Mouse (Mus musculus) monocyte, adult 2 months (primary cell): ENCODE results near the gene Rac1.
"Not testable (repeated sequence)": the region's sequence is repeated elsewhere in the genome, so short reads cannot be mapped to it uniquely, and the experiment has no call there.

ENCODE experiments used
- DNase-seq, 2 experiments: peaks; one replicate each; pipeline ENCODE4 v3.0.0; 2022; ENCODE audit warnings: low spot score in 2 of 2, low read depth in 1 of 2

Gene Rac1

DNA sequence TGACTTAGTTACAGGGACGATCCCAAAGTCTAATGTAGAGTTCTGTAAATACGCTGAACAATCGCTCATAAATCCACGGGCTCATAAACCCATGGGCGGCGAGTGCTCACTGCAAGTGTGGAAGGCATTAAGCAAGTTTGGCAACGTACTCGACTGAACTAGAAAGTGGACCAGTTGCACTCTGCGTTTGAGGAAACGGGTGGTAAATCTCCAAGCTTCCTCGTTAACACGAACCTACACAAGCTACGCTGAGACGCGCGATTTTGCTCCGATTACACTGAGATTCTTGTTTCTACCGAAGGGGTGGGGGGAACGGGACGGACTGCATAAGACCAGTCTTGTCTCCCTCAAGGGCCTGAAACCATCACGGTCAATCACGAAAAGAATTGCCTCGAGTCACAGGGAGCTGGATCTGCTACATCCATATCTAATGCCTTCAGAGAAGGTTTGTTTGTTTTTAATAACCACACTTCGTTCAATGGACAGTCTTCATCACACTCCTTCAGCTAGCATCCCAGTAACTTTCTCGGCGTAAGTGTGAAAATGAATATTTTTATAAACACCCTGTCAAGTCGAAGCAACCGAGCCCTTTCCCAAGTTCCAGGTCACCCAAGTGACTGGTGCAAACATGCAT, 1.0 kb downstream of the Rac1 start:
- DNase-seq = peak in 1 of 2 experiments; percentile 43

DNA sequence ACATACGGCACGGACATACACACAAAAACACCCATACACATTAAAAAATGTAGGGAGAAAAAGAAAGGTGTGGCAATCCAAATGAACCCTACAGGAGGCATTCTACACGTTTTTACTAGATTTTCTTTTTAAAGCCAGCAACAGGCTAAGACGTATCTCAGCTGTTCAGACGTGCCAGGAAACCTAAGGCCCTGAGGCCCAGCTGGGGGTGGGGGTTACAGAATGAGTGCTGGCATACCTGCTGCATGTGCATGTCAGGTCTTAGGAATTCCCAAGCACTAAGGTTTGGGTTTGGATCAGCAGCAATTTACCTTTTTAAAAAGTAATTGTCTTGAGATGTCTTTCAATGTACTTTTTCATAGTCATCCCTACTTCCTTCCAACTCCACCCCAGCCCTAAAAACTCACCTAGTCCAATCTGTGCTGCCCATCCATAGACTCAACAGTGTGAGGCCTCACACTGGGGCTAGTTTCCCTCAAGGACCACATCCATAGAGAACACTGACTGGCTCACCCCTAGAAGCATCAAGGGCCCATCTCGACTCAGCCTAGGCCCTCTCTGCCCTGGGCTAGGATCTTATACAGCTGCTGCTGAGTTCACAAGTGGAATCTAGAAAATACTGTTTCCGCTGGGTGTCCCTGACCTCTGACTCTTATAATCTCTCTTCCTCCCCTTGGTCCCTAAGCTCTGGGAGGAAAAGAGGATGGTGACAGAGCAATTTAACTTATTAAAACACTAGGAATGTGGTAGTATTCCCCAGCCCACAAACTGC, 2.2 kb downstream of the Rac1 start:
- no peak for DNase-seq

DNA sequence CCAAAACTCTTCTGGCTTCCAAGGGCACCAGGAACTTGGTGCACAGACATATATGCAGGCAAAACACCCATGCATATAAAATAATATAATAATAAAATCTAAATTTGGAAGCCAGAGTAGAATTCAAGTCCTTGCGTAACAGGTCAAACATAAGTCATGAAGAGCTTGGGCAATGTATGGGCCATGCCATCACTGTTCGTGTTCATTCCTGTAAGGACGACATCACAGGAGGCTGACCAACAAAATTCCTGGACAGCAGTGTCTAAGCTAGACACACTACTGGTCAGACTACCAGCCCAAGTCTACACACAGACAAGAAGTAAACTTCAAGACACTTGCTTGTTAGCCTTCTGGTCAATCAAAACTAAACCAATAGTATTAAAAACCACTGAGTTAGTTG, 5.0 kb downstream of the Rac1 start:
- DNase-seq = no peak

DNA sequence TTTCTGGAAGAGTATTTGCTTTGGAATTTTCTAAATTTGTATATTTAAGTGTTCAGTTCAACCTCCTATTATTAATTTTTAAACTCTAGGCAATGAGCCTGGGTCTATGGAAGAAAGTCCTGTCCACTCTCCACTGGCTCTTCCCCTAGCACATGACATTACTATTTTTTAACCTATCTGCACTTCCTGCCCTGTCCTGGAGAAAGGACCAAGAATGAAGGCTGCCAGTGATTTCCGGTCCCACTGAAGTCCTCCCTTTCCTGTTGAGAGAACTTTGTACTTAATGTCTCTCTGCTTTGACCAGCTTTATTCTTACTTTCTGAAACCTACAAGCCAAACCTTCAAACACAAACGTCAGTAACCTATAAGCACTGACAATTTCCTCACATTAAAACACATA, 7.4 kb downstream of the Rac1 start:
- DNase-seq = no peak

DNA sequence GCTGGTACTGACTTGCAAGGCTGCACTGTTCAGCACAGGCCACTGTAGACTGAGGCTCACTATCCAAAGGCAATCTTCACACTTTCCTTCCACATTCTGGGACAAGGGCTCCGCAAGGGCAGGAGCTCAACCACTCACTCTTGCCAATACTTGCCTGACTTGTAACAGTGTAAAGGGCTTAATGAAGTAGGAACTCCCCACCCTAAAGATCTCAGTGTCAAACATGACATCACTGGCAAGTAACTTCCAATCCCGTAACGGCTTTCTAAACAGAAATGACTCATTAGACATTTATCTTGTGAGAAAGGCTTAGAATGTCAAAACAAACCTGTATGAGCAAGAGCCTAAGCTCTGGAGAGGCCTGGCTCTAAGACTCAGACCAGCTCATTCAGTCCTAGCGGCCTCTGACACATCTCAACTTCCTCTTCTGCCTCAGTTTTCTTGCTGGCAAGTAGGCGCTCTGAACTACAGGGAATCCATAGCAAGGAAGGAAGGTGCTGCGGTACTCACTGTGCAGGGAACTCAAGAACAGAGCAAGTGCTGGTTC, 9.7 kb downstream of the Rac1 start:
- DNase-seq = no peak

DNA sequence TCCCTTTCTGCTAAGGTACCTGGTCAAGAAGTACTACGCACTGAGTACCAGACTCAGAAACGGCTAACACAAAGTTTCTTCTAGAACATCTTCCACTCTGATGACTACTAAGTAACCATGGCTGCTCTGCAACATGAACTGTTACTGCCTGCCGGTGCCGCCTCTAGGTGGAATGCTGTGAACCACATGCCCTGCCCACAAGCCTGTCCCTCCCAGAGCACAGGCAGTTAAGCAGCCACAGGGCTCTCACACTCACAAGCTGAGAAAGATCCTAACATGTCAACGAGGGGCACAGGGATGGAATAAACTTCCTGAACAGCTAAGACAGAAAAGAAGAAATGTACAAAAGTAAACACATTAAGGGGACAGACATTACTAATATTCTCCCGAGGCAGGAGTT, 10.4 kb downstream of the Rac1 start:
- DNase-seq = no peak

DNA sequence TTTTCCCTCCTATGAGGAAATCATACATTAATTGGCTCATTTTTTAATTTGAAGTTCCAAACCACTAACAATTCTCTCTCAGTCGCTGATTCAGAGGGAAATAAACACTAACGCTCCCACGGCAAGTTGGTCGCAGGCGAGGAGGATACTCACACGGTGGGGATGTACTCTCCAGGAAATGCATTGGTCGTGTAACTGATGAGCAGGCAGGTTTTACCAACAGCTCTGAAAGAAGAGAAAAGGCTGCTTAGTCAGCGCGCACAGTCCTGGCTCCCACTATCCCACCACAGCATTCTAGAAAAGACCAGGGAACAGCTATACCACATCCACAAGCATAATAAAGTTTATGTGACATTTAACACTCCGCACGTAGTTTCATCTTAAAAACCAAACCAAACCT, 10.8 kb downstream of the Rac1 start:
- no peak for DNase-seq

DNA sequence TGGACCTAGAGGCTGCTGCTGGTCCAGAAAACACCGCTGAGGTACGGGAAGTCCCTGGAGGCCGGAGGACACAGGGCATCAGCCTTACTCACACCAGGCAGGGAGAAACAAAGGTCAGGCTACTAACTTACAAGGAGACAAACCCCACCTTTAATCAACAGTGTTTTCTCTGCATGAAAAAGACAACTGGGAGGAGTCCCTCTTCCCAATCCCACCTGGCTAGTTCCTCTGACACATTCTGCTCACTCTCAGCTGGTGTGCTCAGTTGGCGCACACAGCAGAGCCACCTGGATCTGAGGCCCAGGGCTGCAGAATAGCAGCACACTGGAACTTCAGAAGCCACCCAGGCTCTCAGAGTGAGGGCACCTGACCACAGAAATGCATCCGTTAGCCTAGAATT, 13.0 kb downstream of the Rac1 start:
- no peak for DNase-seq

DNA sequence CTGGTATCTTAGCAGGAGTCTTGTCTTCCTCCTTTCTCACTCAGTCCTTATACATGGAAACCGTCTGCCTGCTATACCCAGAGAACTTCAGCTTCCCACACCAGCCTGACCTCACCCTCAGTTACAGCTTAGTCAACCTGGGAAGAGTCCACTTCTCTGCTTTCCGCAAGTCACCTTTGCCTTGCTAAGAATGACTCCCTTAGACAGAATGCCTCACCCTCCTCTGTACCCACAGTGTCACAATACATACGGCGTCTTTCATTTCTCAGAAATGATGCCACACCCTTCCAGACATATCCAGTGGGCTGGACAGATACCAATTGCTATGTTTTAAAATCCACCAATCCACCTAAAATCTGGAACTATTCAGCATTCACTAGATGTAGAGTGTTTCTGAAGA, 15.5 kb downstream of the Rac1 start:
- DNase-seq = no peak

DNA sequence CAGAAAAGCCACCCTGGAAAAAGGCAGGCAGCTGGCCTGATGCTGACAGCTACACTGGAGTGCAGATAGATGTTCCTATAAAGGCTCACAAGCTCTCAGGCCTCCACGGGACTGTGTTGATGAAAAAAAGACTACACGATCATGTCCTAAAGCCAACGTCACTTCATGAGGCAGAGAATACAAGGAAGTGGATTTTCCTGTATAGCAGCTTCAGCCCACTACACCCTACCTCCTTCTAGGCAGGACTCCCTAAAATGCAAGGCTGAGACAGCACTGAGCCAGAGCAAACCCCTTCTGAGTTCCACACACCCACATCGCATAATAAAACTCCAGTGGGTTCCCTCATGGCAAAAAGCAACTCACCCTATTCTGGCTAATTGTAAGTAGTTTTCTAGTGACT, 16.3 kb downstream of the Rac1 start:
- DNase-seq = no peak

DNA sequence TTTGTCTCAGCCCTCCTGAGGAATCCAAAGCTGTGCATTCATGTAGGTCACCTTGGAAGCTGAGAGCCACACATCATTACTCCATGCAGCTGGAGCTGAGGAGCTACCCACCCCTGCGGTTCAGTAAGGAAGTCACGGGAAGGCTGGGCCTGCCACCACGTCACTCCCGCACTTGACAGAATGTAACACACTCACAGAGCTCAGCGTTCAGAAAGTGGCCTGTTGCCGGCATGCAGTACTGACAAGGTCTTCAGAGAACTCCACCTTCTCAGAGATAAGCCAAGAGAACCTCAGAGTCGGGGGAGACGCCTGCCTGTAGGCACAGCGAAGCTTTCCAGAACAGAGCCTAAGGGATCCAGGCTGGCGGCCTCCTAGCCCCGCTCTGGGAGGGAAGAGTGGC, 18.1 kb downstream of the Rac1 start:
- no peak for DNase-seq

DNA sequence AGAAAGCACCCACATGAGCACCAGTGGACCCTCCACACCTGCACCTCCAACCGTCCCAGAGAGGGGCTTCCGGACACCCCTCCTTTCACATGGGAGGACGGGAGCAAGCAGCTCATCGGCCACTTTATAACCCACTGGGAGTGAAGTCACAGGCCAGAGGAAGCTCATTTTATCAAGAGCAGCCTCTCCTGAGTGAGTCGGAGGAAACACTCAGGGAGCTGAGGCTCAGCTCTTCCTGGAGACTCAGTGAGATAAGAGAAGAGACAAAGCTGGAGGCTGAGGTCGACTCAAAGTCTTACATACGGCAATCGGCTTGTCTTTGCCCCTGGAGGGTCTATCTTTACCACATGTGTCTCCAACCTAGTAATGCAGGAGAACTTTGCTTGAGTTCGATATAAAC, 18.5 kb downstream of the Rac1 start:
- DNase-seq = no peak

DNA sequence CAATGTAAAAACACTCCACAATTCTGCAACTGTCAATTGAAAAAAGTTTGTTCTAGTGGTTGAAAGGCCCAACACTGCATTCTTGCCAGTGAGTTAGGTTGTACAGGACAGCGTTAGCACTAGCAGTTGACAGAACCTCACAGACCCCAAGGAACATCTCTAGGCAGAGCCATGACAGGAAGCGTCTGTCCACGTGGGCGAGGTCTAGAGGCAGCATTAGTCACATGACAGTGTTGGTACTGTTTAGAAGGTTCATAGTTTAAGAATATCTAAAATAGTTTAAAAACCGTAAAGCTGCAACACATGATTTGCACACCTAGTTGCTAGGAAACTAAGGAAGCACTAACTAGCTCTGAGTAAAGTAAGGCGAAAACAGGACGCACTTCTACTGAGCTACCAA, 22.3 kb downstream of the Rac1 start:
- DNase-seq = no peak

DNA sequence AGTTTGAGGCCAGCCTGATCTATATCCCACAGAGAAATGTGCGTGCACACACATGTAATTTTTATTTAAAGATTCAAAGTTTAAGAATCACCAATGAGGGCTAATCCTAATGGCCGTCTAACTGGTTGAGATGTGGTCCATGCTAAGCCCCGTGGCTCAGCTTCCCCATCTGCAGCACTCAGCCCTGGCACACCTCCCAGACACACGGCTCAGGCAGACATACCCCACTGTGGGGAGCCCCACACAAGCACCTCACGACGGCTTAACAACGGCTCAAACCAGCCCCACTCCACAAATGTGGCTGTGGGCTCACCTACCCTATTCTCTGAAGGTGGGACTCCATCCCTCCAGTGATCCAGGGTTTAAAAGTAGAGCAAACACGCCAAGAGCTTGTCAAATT, 22.8 kb downstream of the Rac1 start:
- no peak for DNase-seq

DNA sequence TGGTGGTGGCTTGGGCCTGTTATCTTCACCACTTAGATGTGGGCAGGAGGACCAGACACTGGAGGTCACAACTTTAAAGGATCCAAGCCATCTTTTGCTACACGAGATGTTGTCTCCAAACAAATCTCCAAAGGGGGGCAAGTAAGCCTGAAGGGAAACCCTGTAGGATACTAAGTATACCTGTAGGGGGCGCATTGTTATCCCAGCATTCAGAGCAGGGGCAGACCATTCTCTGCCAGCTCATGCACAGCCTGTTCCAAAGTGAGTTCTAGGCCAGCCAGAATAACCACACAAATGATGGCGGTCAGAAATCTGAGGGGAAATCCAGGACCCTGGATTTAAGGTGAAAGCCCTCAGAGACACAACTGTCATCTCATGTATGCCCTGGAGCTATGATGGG, 23.4 kb downstream of the Rac1 start:
- DNase-seq = no peak

DNA sequence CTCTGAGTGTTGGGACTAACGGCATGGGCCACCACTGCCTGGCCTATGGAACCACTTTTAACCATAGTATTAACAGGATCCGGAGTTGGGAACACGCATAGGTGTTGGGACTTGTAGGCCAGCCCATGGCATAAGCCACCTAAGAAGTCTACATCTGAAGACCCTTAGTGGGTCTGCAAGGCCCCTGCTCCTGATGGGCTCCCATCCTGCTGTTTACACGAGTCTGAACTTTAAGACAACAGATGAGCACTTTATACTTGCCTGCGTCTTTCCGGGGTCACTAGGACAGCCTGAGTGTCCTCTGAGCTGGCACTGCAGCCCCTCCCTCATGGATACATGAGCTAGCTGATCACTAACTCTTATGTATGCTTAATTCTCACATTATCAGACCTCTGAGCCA, 24.1 kb downstream of the Rac1 start:
- no peak for DNase-seq

DNA sequence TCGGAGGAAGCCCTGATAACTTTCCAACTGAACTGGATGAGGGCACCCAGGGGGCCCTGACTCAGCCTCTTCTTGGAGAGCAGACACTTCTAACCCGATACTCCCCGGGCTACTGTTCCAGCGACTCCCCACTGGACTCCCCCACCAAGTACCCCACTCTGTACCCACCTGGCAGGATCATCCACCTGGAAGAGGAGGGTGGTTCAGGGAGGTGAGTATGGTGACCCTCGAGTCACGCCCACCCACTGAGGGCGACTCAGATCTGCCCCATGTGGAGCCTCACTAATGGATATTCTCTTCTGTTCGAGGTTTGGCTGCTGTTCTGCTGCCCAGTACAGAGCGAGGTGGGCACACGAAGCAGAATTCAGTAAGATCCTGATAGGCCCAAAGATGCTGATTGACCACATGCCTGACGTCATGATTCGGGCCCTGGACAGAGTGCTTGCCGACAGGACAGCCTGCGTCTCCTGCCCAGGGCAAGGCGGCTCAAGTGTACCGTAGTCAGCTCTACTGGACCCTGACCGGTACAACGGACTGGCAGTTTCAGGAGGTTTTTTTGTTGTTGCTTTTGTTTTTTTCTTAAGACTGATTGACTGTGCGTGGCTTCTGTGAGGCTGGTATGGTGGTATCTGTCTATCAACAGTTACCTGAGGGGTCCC, 24.8 kb downstream of the Rac1 start:
- DNase-seq = no peak

DNA sequence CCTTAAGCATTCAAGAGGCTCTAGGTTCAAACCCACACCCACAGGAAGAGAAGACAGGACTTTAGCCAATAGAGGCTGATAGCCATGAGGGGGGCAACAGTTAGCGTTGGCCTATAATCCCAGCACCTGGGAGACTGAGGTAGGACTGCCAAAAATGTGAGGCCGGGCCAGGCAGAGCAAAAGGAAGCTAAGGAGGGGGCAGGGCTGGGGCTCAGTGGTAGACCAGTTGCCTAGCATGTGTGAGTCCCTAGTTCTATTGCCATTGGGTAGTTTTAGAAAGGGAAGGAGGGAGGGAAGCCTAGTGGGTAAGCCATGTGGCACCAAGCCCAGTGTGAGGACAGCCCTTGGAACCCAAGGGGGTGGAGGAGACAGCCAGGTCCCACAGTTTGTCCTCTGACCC, 26.2 kb downstream of the Rac1 start:
- no peak for DNase-seq

DNA sequence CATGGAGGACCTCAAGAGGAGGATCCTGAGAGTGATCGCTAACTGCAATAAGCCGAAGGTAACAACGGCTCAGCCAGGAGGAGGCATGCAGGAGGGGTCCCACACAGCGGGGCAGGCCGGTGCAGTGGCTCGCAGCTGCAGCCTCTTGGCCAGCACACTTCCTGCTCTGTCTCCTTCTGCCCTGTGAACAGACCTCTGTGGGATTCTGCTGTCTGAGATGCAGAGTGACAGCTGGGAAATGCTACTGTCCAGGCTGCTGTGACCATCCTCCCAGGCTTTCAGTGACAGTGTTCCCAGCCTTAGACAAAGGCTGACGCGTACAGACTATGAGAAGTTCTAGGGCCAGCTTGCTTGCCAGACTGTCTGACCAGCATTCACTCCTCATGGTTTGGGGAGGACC, 26.7 kb downstream of the Rac1 start:
- DNase-seq = no peak

DNA sequence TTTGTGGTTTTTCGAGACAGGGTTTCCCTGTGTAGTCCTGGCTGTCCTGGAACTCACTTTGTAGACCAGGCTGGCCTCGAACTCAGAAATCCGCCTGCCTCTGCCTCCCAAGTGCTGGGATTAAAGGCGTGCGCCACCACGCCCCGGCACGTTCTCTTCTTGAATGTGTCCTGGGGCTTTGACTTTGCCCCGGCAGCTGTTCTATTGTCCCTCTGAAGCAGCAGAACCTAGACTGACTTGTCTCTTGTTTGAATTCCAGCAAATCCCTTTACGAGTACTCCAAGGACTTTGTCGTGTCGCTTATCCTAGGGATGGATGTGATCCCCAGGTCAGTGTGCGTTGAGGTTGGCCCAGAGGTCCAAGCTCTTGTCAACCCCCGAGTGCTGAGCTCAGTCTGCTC, 27.1 kb downstream of the Rac1 start:
- not testable (repeated sequence) for DNase-seq

DNA sequence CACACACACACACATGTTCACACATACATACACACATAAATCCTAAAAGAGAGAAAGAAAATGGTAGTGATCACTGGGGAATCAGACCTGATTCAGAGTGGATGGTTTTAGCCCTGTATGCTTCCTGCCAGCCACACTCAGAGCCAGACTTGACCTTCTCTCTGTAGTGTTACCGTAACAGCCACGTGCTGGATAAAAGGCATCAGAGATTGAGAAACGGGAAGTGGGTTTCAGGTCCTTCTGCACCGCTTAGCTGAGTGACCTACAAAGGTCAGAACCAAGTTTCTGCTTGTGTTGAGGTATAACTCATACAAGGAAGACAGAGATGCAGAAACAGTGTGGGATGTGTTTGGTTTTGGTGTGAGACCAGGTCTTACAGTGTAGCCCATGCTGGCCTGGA, 28.1 kb downstream of the Rac1 start:
- peak in 1 of 2 experiments; percentile 10 for DNase-seq

DNA sequence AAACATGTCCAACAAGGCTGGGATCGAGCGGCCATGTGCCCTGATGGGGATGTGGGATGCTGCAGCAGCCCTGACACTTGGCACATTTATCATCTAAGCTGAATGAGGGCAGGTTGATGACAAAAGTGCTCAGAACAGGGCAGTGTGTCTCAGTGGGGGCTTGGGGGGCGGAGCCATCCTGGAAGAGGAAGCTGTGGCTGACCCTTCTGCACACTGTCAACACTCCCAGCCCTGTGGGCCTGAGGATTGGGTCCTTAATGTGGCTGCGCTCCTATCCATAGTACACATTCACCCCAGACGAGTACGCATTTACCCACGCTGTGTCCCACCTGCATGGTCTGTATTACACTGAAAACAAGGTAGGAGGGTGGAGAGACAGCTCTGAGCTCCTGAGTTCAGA, 28.6 kb downstream of the Rac1 start:
- no peak for DNase-seq
